Mouse (Mus musculus) midbrain, postnatal 0 days (tissue): Measurements from ENCODE around the gene Taf6l. TPM values are rescaled to one million over a fixed set of nuclear protein-coding genes. Genes with fewer than 3 reads are reported as not detected.

Experiments used
- ATAC-seq: fragments of 200-750 bp; cut with Nextera tagmentation; 2 replicates; pipeline ENCODE4 v1.8.0; 2017; ENCODE audit warnings: moderate number of reproducible peaks, mild to moderate bottlenecking, moderate TSS enrichment, moderate library complexity; ENCODE audit not compliant: low FRiP score
- DNase-seq: peaks from one replicate; pipeline ENCODE4 v3.0.0-alpha.2; 2015; ENCODE audit warnings: low spot score
- H3K27ac ChIP-seq: fragments of 300-500 bp; sonication (generic); 2 replicates; pipeline ENCODE4 v1.5.1; 2014; ENCODE audit warnings: low read depth, mild to moderate bottlenecking, low read length, mixed read lengths
- H3K27me3 ChIP-seq: fragments of 300-500 bp; sonication (generic); 2 replicates; pipeline ENCODE4 v1.6.1; 2014; ENCODE audit warnings: low read length, control low read depth, mixed read lengths; ENCODE audit not compliant: insufficient read depth
- H3K36me3 ChIP-seq: fragments of 300-500 bp; sonication (generic); 2 replicates; pipeline ENCODE4 v1.6.1; 2014; ENCODE audit warnings: low read length, control low read depth, mixed read lengths; ENCODE audit not compliant: insufficient read depth
- H3K4me1 ChIP-seq: fragments of 300-500 bp; sonication (generic); 2 replicates; pipeline ENCODE4 v1.6.1; 2014; ENCODE audit warnings: mild to moderate bottlenecking, control low read depth, antibody characterized with exemption, low read length, mixed read lengths; ENCODE audit not compliant: insufficient read depth
- H3K4me2 ChIP-seq: fragments of 300-500 bp; sonication (generic); 2 replicates; pipeline ENCODE4 v1.6.1; 2014; ENCODE audit warnings: low read depth, mild to moderate bottlenecking, low read length, mixed read lengths; ENCODE audit not compliant: poor library complexity, severe bottlenecking
- H3K4me3 ChIP-seq: fragments of 300-500 bp; sonication (generic); 2 replicates; pipeline ENCODE4 v1.5.1; 2014; ENCODE audit warnings: low read depth, mild to moderate bottlenecking, low read length, moderate library complexity
- H3K9ac ChIP-seq: fragments of 300-500 bp; sonication (generic); replicated peaks from 2 replicates; pipeline ENCODE4 v1.6.1; 2014; ENCODE audit warnings: mild to moderate bottlenecking, low read length, moderate library complexity, mixed read lengths; ENCODE audit not compliant: poor library complexity, severe bottlenecking
- H3K9me3 ChIP-seq: fragments of 300-500 bp; sonication (generic); 2 replicates; pipeline ENCODE4 v1.6.1; 2016; ENCODE audit warnings: low read length, control low read depth
- CTCF ChIP-seq: IDR thresholded peaks from 2 replicates; pipeline ENCODE4 v1.5.1; 2016; ENCODE audit warnings: antibody characterized with exemption, mild to moderate bottlenecking
- WGBS: fragments of 180-500 bp; shearing (Covaris S2); extraction: QIAGEN DNeasy Blood & Tissue Kit; methylation state at CpG from one replicate; pipeline ENCODE4 v1.1.7; 2014; 5-methylcytosine and 5-hydroxymethylcytosine counted together
- polyA plus RNA-seq: library from polyadenylated mRNA; unstranded; fragments of >200 nt; fragmentation: Nextera tagmentation; extraction: Ambion mirVana; gene quantifications from 2 replicates; pipeline ENCODE4 v1.2.1, GENCODE M21; 2015
- total RNA-seq: library from RNA; depleted of rRNA; stranded (reverse); fragments of >200 nt; gene quantifications from 2 replicates; pipeline ENCODE4 v1.2.3, GENCODE M21; 2014

The Taf6l gene
- total and polyA plus RNA-seq, 2 experiments from 2014 or later: 26.4 to 38.7 TPM

GRCm38 (mm10) chr19:8802130-8802821 is 16.1 kb upstream of the Taf6l start, which contains the start of gene Zbtb3:
TSS of gene Zbtb3 (plus strand) at chr19:8802555.
- peaks cover 5% of the 10 kb centered on the region; the same call in 1 of the 2 replicates for H3K4me1 ChIP-seq
- TF ChIP-seq CTCF: no peak
- peak within 1 kb of the TSS; percentile 91 for H3K27ac ChIP-seq
- H3K4me3 ChIP-seq: peak within 1 kb of the TSS; percentile 49
- no peaks in the 10 kb centered on the region for H3K9me3 ChIP-seq
- H3K9ac ChIP-seq: peak within 1 kb of the TSS; percentile 51
- peaks cover 12% of the 10 kb centered on the region for H3K36me3 ChIP-seq
- under 1% methylated on average over 30 of the region's 30 CpGs for WGBS
- H3K27me3 ChIP-seq: no peaks in the 10 kb centered on the region
- ATAC-seq (peak; percentile 97), DNase-seq (peak; percentile 99)
- peak within 1 kb of the TSS; percentile 47 for H3K4me2 ChIP-seq

DNA sequence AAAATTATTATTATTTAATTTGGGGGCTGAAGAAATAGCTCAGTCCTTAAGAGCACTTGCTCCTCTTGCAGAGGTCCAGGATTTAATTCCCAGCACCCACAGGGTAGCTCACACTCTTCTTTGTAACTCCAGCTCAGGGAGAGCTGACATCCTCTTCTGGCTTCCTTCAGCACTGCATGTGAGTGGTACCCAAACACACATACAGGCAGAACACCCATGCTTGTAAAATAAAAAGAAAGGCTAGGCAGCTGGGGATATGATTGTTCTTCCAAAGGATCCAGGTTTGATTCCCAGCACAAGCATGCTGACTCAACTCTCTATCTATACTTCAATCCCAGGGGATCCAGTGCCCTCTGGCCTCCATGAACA is 12.7 kb upstream of the Taf6l start:
- no peak for TF ChIP-seq CTCF
- no peaks in the 10 kb centered on the region for H3K9me3 ChIP-seq
- DNase-seq: no peak
- H3K4me1 ChIP-seq: peaks cover 5% of the 10 kb centered on the region; the same call in 1 of the 2 replicates
- no peak for ATAC-seq
- peak overlapping the region; percentile 43; the same call in 1 of the 2 replicates for H3K27ac ChIP-seq
- H3K4me2 ChIP-seq: peak overlapping the region; percentile 52; the same call in 1 of the 2 replicates
- H3K4me3 ChIP-seq: peak overlapping the region; percentile 56; the same call in 1 of the 2 replicates
- H3K36me3 ChIP-seq: peaks cover 8% of the 10 kb centered on the region
- 0 out of 2 replicates have a peak overlapping the region, but pooled peaks have one; percentile 8 for H3K9ac ChIP-seq
- no peaks in the 10 kb centered on the region for H3K27me3 ChIP-seq

DNA sequence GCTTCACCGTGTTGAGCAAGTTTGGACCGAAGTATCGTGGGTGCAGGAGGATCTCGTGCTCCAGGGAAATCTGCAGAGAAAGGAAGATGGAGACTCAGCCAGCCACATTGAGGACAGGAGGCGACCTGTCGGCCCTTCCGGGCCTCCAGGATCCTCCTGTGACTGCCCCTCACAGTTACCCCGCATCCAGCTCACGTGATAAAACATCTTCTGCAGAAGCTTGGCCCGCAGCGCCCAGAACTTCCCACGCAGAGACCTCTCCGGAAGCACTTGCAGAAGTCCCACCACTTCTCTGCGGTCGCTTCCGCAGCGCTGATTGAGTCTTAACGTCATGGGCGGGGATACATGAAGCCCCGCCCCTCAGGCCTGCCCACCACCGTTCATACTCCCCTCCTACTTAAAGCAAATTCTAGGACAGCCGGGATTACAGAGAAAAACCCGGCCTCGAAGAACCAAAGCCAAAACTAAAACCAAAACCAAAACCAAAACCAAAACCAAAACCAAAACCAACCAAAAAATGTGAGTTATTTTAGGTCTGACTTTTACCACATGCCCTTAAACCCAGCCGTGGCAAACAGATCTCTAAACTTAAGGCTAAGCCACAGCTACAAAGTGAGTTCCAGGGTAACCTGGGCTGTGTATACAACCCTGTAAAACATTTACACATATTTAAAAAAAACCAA is 12.2 kb upstream of the Taf6l start, which contains the start of gene Polr2g:
Gene Polr2g (minus strand): TSS at position 314 of the 683 bp plus-strand sequence.
- H3K27ac ChIP-seq: peak within 1 kb of the TSS; percentile 70
- H3K4me1 ChIP-seq: peaks cover 5% of the 10 kb centered on the region; the same call in 1 of the 2 replicates
- H3K27me3 ChIP-seq: no peaks in the 10 kb centered on the region
- peaks cover 13% of the 10 kb centered on the region for H3K36me3 ChIP-seq
- H3K9ac ChIP-seq: peak within 1 kb of the TSS; percentile 67
- WGBS: 1% methylated on average over 25 of the region's 25 CpGs
- H3K4me3 ChIP-seq: peak within 1 kb of the TSS; percentile 56
- TF ChIP-seq CTCF: no peak
- no peaks in the 10 kb centered on the region for H3K9me3 ChIP-seq
- ATAC-seq (peak; percentile 55), DNase-seq (peak; percentile 96)
- H3K4me2 ChIP-seq: peak within 1 kb of the TSS; percentile 52

DNA sequence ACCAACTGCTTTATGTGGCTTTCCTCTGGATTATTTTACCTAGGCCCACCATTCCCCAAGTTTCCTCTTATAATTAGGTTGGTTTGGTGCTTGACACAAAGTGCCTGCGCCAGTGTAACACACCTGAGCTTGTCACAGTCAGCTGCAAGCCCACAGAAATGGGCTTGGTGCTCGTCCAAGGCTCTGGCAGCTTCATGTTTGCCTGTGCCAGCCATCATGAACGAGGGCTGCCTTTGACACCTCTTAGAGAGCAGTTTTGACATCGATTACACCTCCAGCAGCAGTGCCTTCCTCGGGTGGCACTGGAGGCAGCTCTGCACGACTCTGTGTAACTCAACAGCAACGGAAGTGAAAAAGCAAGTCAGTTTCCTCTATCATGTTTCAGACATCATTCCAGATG is 4.0 kb upstream of the Taf6l start:
- H3K27ac ChIP-seq: no peak overlapping the region
- no peaks in the 10 kb centered on the region for H3K4me1 ChIP-seq
- peaks cover 18% of the 10 kb centered on the region for H3K36me3 ChIP-seq
- no peak overlapping the region for H3K4me2 ChIP-seq
- H3K27me3 ChIP-seq: no peaks in the 10 kb centered on the region
- H3K4me3 ChIP-seq: no peak overlapping the region
- H3K9ac ChIP-seq: no peak overlapping the region
- no peak for TF ChIP-seq CTCF
- H3K9me3 ChIP-seq: no peaks in the 10 kb centered on the region
- DNase-seq (no peak), ATAC-seq (no peak)
- 83% methylated on average over 7 of the region's 7 CpGs for WGBS

DNA sequence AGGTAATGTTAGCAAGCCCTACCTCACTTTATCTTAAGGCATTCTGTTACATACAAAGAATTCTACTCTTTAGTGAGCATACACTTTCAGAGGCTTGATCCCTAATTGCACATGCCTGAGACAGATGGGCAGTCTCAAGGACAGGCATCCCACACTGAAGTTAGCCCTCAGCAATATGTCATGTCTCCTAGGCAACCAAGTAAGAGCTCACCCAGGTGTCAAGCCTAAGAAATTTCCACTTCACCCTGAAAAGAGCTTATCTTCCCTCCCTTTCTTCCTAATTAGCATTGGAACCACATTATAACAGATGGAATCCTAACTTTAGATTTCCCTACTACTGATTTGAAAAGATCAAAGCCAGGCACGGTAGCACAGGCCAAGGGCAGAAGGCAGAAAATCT is 3.0 kb upstream of the Taf6l start:
- TF ChIP-seq CTCF: no peak
- Histone ChIP-seq H3K27me3 (no peaks in the 10 kb centered on the region), H3K9ac (no peak overlapping the region), H3K36me3 (peaks cover 12% of the 10 kb centered on the region), H3K4me3 (no peak overlapping the region), H3K4me2 (no peak overlapping the region), H3K27ac (no peak overlapping the region; the same call in 1 of the 2 replicates), H3K4me1 (no peaks in the 10 kb centered on the region), H3K9me3 (no peaks in the 10 kb centered on the region)
- DNase-seq (no peak), ATAC-seq (no peak)
- 15% methylated on average over 1 of the region's 1 CpGs for WGBS

GRCm38 (mm10) chr19:8788521-8788920 is 2.3 kb upstream of the Taf6l start:
- 13% methylated on average over 3 of the region's 3 CpGs for WGBS
- Histone ChIP-seq H3K4me2 (no peak overlapping the region), H3K9me3 (no peaks in the 10 kb centered on the region), H3K27ac (no peak overlapping the region; the same call in 1 of the 2 replicates), H3K27me3 (no peaks in the 10 kb centered on the region), H3K4me3 (no peak overlapping the region), H3K4me1 (no peaks in the 10 kb centered on the region), H3K9ac (no peak overlapping the region), H3K36me3 (peaks cover 6% of the 10 kb centered on the region)
- DNase-seq: peak; percentile 51
- no peak for ATAC-seq
- TF ChIP-seq CTCF: no peak
